Mouse (Mus musculus): ENCODE results near the gene Tvp23a.

Gene Tvp23a

GRCm38 (mm10) chr16:10447264-10447594 lies at the start of gene Tvp23a:
Gene Tvp23a, minus strand, starts transcription at chr16:10447362.
- DNase-seq (ENCODE audit: low spot score in 2 of 2): no peak

- DNase-seq (ENCODE audit: low spot score in 2 of 2): no peak
Observed at GRCm38 (mm10) chr16:10495824-10496298, 48.7 kb upstream of the Tvp23a start.

- DNase-seq (ENCODE audit: low spot score in 2 of 2): no peak
Observed at GRCm38 (mm10) chr16:10492587-10492986, 45.4 kb upstream of the Tvp23a start.

- no peak for DNase-seq (ENCODE audit: low spot score in 2 of 2)
Observed at GRCm38 (mm10) chr16:10491716-10492115, 44.6 kb upstream of the Tvp23a start.

- no peak for DNase-seq (ENCODE audit: low spot score in 2 of 2)
Observed at GRCm38 (mm10) chr16:10490503-10491150, 43.5 kb upstream of the Tvp23a start.

- no peak for DNase-seq (ENCODE audit: low spot score in 2 of 2)
Observed at GRCm38 (mm10) chr16:10489904-10490457, 42.8 kb upstream of the Tvp23a start.

GRCm38 (mm10) chr16:10489483-10489882 lies 42.3 kb upstream of the Tvp23a start:
- DNase-seq (ENCODE audit: low spot score in 2 of 2): no peak

- no peak for DNase-seq (ENCODE audit: low spot score in 2 of 2)
Observed at GRCm38 (mm10) chr16:10488769-10489481, 41.8 kb upstream of the Tvp23a start.

GRCm38 (mm10) chr16:10487895-10488493 lies 40.8 kb upstream of the Tvp23a start:
- peak in 1 of 2 experiments; percentile 48 for DNase-seq (ENCODE audit: low spot score in 2 of 2)

- no peak for DNase-seq (ENCODE audit: low spot score in 2 of 2)
Observed at GRCm38 (mm10) chr16:10486993-10487392, 39.8 kb upstream of the Tvp23a start.

GRCm38 (mm10) chr16:10482343-10482742 lies 35.2 kb upstream of the Tvp23a start:
- DNase-seq (ENCODE audit: low spot score in 2 of 2): no peak

- DNase-seq (ENCODE audit: low spot score in 2 of 2): no peak
Observed at GRCm38 (mm10) chr16:10479857-10480256, 32.7 kb upstream of the Tvp23a start, which contains the start of gene Ciita. Gene Ciita, plus strand, starts transcription at chr16:10480059.

- no peak for DNase-seq (ENCODE audit: low spot score in 2 of 2)
Observed at GRCm38 (mm10) chr16:10475919-10476318, 28.8 kb upstream of the Tvp23a start.

- no peak for DNase-seq (ENCODE audit: low spot score in 2 of 2)
Observed at GRCm38 (mm10) chr16:10474956-10475355, 27.8 kb upstream of the Tvp23a start.

- DNase-seq (ENCODE audit: low spot score in 2 of 2): no peak
Observed at GRCm38 (mm10) chr16:10471950-10472349, 24.8 kb upstream of the Tvp23a start.

GRCm38 (mm10) chr16:10468201-10468600 lies 21.0 kb upstream of the Tvp23a start:
- DNase-seq (ENCODE audit: low spot score in 2 of 2): no peak

- no peak for DNase-seq (ENCODE audit: low spot score in 2 of 2)
Observed at GRCm38 (mm10) chr16:10467391-10468107, 20.4 kb upstream of the Tvp23a start.

- DNase-seq (ENCODE audit: low spot score in 2 of 2): no peak
Observed at GRCm38 (mm10) chr16:10465011-10465681, 18.0 kb upstream of the Tvp23a start.

GRCm38 (mm10) chr16:10461178-10461577 lies 14.0 kb upstream of the Tvp23a start:
- no peak for DNase-seq (ENCODE audit: low spot score in 2 of 2)

GRCm38 (mm10) chr16:10460188-10460587 lies 13.0 kb upstream of the Tvp23a start:
- no peak for DNase-seq (ENCODE audit: low spot score in 2 of 2)

- no peak for DNase-seq (ENCODE audit: low spot score in 2 of 2)
Observed at GRCm38 (mm10) chr16:10454583-10454974, 7.4 kb upstream of the Tvp23a start.
